Mouse (Mus musculus): ENCODE results near the gene Igsf8. TPM values are rescaled to one million over a fixed set of nuclear protein-coding genes. Genes with fewer than 3 reads are reported as not detected.

Gene Igsf8
- polyA plus RNA-seq, 1 experiment from 2014 or later: 46.1 TPM

DNA sequence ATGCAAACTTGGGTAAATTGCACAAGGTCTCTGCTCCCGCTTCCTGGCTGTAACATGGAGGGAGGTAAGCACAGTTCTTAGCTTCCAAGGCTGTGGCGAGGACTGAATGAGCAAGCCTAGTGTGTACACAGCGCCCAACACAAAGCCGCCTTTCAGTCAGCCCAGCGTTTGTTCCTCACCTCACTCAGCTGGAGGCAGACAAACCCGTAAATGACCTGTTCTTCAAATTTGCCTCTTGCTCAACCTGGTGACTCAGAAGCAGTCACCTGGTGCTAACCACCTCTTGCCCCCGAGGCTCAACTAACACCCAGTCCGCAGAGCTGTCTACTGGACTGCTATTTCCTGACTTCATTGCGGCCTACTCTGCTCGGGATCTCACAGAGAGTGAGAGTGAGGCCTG lies 46.5 kb downstream of the Igsf8 start:
- 53% methylated on average over 10 of the region's 10 CpGs for WGBS
- 0 out of 2 replicates have a peak overlapping the region, but pooled peaks have one; percentile 17 for H3K27ac ChIP-seq
- no peaks in the 10 kb centered on the region for H3K9me3 ChIP-seq
- ATAC-seq: no peak
- H3K4me1 ChIP-seq (replicated peaks): peaks cover 27% of the 10 kb centered on the region
- H3K9ac ChIP-seq: no peak overlapping the region
- no peak overlapping the region for H3K4me3 ChIP-seq (replicated peaks)
- H3K36me3 ChIP-seq: no peaks in the 10 kb centered on the region
- H3K27me3 ChIP-seq (replicated peaks): no peaks in the 10 kb centered on the region
- H3K4me2 ChIP-seq (replicated peaks): no peak overlapping the region

DNA sequence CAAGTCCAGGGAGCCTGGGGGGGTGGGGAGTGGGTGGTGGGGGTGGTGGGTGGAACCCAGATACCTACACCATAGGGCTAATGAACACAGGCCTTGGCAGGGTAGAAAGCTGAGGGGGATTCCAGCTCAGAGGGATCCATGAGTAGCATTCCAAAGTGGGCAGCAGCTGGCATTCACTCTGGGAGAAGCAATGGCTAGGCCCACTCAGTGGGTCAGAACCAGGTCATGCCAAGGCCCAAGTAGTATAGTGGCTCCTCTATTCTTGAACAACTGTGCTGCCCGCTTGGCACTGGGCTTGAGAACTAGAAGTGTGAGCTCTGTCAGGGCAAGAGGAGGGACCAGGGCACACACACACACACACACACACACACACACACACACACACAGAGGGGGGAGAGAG lies 47.0 kb downstream of the Igsf8 start:
- H3K4me3 ChIP-seq (replicated peaks): no peak overlapping the region
- ATAC-seq: no peak
- H3K4me1 ChIP-seq (replicated peaks): peaks cover 31% of the 10 kb centered on the region
- WGBS: 100% methylated on average over 1 of the region's 1 CpGs
- no peak overlapping the region for H3K9ac ChIP-seq
- H3K9me3 ChIP-seq: no peaks in the 10 kb centered on the region
- H3K4me2 ChIP-seq (replicated peaks): no peak overlapping the region
- H3K36me3 ChIP-seq: no peaks in the 10 kb centered on the region
- 0 out of 2 replicates have a peak overlapping the region, but pooled peaks have one; percentile 17 for H3K27ac ChIP-seq
- H3K27me3 ChIP-seq (replicated peaks): no peaks in the 10 kb centered on the region

DNA sequence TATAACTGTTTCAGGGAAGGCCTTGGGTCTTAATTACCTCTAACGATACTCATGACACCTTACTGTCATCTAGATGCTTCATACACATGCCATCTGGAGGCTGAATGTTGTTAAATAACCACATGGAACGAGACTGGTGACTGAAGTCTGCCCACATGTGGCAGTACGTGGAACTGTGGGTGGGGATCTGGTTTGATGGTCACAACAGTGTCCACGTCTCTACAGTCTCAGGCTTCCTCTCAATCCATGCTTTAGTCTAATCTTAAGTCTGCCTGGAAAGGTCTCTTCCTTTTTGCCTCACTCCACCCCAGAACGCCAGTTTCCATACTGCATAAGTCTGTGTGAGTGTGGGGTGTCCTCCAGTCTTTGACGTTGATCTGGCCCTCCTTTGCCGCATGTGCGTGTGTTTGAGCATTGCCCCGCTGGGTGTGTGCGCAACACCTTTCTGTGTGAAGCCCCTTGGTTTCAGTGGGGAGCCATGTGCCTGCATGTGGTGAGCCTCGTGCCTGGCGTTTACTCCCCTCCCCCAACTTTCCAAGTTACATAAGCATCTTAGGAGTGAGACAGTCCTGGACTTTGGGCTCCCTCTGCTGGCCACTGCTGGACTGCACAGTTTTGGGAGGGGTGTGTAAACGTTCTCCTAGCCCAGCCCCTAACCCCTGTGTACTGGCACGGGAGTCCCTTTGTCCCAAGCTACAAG lies 48.4 kb downstream of the Igsf8 start:
- Histone ChIP-seq H3K36me3 (no peaks in the 10 kb centered on the region), H3K27me3 (replicated peaks) (no peaks in the 10 kb centered on the region), H3K4me3 (replicated peaks) (peak overlapping the region; percentile 13; the same call in 1 of the 2 replicates), H3K9ac (peak overlapping the region; percentile 38; the same call in 1 of the 2 replicates), H3K9me3 (no peaks in the 10 kb centered on the region), H3K4me1 (replicated peaks) (peaks cover 28% of the 10 kb centered on the region), H3K4me2 (replicated peaks) (peak overlapping the region; percentile 78), H3K27ac (peak overlapping the region; percentile 77)
- ATAC-seq: peak; percentile 60
- under 1% methylated on average over 14 of the region's 14 CpGs for WGBS

DNA sequence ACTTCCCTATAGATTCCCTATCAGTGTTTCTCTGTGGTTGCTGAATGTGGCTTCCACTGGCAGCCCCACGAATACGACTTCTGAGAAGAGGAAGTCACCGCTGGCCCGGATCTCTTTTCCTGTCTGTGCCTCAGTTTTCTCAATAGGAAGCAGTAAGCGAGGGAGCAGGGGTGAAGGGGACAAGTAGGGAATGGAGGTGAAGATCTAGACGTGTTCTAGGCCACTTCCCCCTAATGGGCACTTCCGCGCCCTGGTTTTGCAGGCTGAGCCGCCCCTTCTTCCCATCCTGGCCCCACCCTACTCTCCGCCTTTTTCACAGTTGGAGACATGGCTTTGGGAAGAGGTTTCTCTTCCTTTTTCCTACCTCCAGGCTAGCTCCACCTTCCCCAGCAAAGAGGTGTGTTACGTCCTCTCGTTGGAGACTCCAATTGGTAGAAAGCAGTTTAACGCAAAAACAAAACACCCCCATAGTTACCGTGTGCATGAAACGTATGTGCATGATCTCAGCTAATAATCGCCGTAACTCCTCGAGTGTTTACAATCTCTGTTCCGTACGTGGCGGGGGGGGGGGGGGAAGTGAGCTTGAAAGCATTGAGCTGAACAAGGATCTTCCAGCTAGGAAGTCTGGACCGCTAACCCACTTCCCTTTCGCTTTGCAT lies 49.9 kb downstream of the Igsf8 start:
- no peaks in the 10 kb centered on the region for H3K36me3 ChIP-seq
- peak overlapping the region; percentile 98 for H3K27ac ChIP-seq
- peak overlapping the region; percentile 85 for H3K4me2 ChIP-seq (replicated peaks)
- H3K27me3 ChIP-seq (replicated peaks): no peaks in the 10 kb centered on the region
- peak overlapping the region; percentile 74 for H3K4me3 ChIP-seq (replicated peaks)
- peak overlapping the region; percentile 63 for H3K9ac ChIP-seq
- H3K4me1 ChIP-seq (replicated peaks): peaks cover 28% of the 10 kb centered on the region
- 3% methylated on average over 23 of the region's 23 CpGs for WGBS
- peak; percentile 70 for ATAC-seq
- no peaks in the 10 kb centered on the region for H3K9me3 ChIP-seq

DNA sequence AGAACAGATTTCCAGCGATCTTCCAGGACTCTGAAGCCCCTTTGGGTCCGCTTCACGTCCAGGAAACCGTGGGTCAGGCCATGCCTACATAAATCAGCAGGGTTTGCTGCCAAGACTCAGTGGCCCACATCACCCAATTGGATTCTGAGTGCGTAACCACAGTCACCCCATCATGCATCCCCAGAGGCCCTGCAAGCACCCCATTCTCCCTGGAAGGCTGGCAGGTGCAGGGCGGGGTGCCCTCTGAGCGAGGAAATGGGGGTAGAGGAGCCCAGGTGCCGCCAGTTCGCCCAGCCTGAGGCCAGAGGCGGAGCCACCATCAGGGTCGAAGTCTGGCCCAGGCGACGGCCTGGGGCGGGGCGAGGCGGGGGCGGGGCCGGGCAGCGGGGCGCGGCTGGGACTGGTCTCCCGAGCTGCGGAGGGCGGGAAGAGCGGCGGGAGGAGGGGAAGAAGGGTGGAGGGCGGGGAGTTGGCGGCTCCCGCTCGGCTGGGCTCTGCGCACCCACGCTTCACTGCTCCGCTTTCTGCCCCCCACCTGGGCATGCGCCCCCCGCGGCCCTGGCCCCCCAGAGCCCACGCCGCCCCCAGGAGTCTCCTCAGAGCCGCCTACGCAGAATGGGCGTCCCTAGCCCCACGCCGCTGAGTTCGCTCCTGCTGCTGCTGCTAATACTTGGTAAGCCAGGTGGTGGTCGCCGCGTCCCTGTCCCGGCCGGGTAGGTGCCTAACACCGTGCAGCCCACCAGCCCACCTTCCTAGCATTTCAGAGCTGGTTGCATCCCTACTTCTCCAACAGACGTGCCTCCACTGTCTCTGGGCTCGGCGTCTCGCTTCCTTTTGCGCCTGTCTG lies 50.7 kb downstream of the Igsf8 start:
- Histone ChIP-seq H3K27ac (peak overlapping the region; percentile 98), H3K9ac (peak overlapping the region; percentile 74), H3K4me1 (replicated peaks) (peaks cover 28% of the 10 kb centered on the region), H3K36me3 (no peaks in the 10 kb centered on the region), H3K9me3 (no peaks in the 10 kb centered on the region), H3K27me3 (replicated peaks) (no peaks in the 10 kb centered on the region), H3K4me2 (replicated peaks) (peak overlapping the region; percentile 85), H3K4me3 (replicated peaks) (peak overlapping the region; percentile 74)
- ATAC-seq: peak; percentile 87
- under 1% methylated on average over 49 of the region's 55 CpGs for WGBS

DNA sequence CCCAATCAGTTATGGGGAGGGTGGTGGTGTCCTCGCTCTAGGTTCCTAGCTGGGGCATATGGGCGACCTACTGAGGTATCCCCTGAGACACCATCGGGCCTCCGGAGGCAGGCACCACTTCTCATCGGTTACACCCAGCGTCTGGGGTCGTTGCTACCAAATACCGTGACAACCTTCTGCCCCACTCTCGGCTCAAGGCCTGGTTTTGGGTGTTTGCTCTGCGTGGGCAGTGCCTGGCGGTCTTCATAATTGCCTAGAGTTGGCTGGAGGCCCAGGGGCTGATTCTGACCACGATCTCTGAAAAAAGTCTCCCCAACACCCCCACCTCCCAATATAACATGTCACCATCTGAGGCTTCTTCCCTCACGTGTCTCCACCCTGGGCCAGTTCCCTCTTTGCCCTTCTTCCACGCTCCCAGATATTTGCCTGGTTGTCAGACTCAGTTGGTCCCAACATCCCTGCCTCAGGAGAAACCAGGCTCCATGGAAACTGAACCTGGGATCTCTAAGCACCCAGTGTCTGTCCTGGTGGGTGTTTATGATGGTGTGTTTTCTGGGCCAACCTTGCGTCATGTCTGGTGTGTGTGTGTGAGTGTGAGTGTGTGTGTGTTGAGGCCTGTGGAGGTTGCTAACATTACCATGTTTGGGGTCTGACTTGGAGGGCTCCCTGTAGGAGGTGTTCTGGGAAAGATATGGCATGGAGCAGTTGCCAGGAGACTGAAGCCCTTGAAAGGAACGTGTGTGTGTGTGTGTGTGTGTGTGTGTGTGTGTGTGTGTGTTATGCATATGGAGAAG lies 51.5 kb downstream of the Igsf8 start:
- Histone ChIP-seq H3K9me3 (no peaks in the 10 kb centered on the region), H3K27ac (no peak overlapping the region), H3K36me3 (0 out of 2 replicates have a peak, but pooled peaks cover under 1% of the 10 kb centered on the region), H3K4me3 (replicated peaks) (peak overlapping the region; percentile 74), H3K4me2 (replicated peaks) (peak overlapping the region; percentile 85), H3K27me3 (replicated peaks) (no peaks in the 10 kb centered on the region), H3K9ac (peak overlapping the region; percentile 74), H3K4me1 (replicated peaks) (peaks cover 26% of the 10 kb centered on the region)
- 13% methylated on average over 16 of the region's 16 CpGs for WGBS
- ATAC-seq: no peak

DNA sequence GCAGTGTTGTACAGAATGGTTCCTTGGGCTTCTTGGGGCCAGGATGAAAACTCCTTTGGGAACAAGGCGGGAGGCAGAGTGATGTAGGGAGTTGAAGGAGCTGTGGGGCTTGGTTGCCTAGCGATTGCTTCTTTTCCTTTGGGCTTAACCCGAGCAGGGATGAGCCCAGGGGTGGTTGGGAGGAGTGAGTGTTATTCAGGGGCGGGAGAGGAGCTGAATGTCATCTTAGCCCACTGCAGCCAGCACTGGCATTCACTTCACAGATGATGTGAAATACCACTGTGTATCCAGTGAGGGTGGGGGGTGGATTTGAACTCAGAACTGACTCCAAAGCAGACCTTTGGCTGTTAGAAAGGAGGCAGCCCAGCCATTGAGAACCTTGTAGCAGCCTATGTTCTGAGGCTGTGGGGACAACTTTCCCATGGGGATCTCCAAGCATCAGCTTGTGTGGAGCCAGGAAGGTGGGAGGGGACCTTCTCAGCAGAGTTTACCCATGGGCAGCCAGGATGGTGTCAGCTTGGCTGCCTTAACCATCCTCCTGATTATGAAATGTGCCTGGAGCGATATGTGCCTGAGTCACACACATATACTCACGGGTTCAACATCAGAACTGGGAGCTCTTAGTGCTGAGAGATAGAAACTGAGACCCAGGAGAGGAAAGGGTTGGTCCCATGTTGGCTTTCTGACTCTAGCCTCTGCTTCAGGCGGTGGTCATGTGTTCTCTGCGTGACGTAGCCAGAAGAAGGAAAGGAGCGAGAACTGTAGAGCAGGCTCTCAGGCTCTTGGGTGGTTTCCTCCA lies 52.4 kb downstream of the Igsf8 start:
- WGBS: 80% methylated on average over 10 of the region's 10 CpGs
- Histone ChIP-seq H3K4me1 (replicated peaks) (peaks cover 23% of the 10 kb centered on the region), H3K27me3 (replicated peaks) (no peaks in the 10 kb centered on the region), H3K27ac (no peak overlapping the region), H3K9me3 (no peaks in the 10 kb centered on the region), H3K9ac (no peak overlapping the region), H3K4me3 (replicated peaks) (peak overlapping the region; percentile 74; the same call in 1 of the 2 replicates), H3K36me3 (peaks cover 9% of the 10 kb centered on the region; the same call in 1 of the 2 replicates), H3K4me2 (replicated peaks) (peak overlapping the region; percentile 85)
- no peak for ATAC-seq

DNA sequence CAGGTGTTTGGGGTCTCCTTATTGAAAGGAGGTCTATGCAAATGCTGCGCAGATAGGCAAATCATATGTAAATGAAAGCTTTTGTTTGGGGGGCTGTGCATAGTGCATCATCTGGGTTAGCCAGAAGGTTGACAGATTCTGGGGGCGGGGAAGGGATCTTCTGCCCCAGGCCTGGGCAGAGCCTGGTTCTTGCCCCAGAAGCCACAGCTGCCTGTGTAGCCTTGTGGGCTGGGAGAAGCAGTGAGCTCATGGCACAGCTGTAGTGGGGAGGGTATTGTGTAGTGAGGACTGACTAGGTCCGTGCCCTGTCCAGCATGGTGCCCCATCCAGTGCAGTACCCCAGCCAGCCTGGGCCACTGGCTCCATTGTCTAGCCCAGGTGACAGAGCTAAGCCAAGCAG lies 53.5 kb downstream of the Igsf8 start:
- no peak overlapping the region for H3K4me3 ChIP-seq (replicated peaks)
- H3K9ac ChIP-seq: no peak overlapping the region
- 87% methylated on average over 3 of the region's 3 CpGs for WGBS
- no peaks in the 10 kb centered on the region for H3K9me3 ChIP-seq
- H3K36me3 ChIP-seq: peaks cover 9% of the 10 kb centered on the region; the same call in 1 of the 2 replicates
- ATAC-seq: no peak
- H3K27me3 ChIP-seq (replicated peaks): no peaks in the 10 kb centered on the region
- no peak overlapping the region for H3K4me2 ChIP-seq (replicated peaks)
- peaks cover 25% of the 10 kb centered on the region for H3K4me1 ChIP-seq (replicated peaks)
- no peak overlapping the region for H3K27ac ChIP-seq

DNA sequence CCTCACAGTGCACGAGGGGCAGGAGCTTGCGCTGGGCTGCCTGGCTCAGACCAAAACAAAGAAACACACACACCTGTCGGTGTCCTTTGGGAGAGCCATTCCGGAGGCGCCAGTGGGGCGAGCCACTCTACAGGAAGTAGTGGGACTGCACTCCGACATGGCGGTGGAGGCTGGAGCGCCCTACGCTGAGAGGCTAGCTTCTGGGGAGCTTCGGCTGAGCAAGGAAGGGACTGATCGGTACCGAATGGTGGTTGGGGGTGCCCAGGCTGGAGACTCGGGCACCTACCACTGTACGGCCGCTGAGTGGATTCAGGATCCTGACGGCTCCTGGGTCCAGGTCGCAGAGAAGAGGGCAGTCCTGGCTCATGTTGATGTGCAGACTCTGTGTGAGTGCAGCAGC lies 56.0 kb downstream of the Igsf8 start:
- H3K4me1 ChIP-seq (replicated peaks): peaks cover 16% of the 10 kb centered on the region
- no peak overlapping the region for H3K4me3 ChIP-seq (replicated peaks)
- no peaks in the 10 kb centered on the region for H3K9me3 ChIP-seq
- no peak overlapping the region for H3K4me2 ChIP-seq (replicated peaks)
- no peaks in the 10 kb centered on the region for H3K27me3 ChIP-seq (replicated peaks)
- no peak overlapping the region for H3K27ac ChIP-seq
- H3K36me3 ChIP-seq: peaks cover 9% of the 10 kb centered on the region; the same call in 1 of the 2 replicates
- WGBS: 60% methylated on average over 18 of the region's 18 CpGs
- no peak for ATAC-seq
- H3K9ac ChIP-seq: no peak overlapping the region

DNA sequence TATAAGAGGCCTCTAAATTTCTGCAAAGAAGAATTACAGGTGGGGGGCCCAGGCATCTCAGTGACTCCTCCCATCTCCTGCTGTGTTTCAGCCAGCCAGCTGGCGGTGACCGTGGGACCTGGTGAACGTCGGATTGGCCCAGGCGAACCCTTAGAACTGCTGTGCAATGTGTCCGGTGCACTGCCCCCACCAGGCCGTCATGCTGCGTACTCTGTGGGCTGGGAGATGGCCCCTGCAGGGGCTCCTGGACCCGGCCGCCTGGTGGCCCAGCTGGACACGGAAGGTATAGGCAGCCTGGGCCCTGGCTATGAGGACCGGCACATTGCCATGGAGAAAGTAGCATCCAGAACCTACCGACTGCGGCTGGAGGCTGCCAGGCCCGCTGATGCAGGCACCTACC lies 56.5 kb downstream of the Igsf8 start:
- peaks cover 9% of the 10 kb centered on the region; the same call in 1 of the 2 replicates for H3K36me3 ChIP-seq
- H3K27me3 ChIP-seq (replicated peaks): no peaks in the 10 kb centered on the region
- H3K9ac ChIP-seq: no peak overlapping the region
- H3K27ac ChIP-seq: no peak overlapping the region
- no peak overlapping the region for H3K4me3 ChIP-seq (replicated peaks)
- H3K4me2 ChIP-seq (replicated peaks): no peak overlapping the region
- no peaks in the 10 kb centered on the region for H3K9me3 ChIP-seq
- peaks cover 12% of the 10 kb centered on the region for H3K4me1 ChIP-seq (replicated peaks)
- WGBS: 79% methylated on average over 15 of the region's 15 CpGs
- no peak for ATAC-seq

Measured in intestine, embryonic 15.5 days (tissue).